Mouse (Mus musculus): ENCODE results near the gene Ffar3. TPM values are rescaled to one million over a fixed set of nuclear protein-coding genes. Genes with fewer than 3 reads are reported as not detected.

Gene Ffar3
- polyA plus RNA-seq, 1 experiment from 2014 or later = 0.12 TPM

GRCm38 (mm10) chr7:30881367-30881766 lies 25.4 kb upstream of the Ffar3 start:
- no peak overlapping the region for H3K9ac ChIP-seq (replicated peaks; ENCODE audit: low read length)
- no peak overlapping the region for H3K27ac ChIP-seq (ENCODE audit: low read length)
- H3K9me3 ChIP-seq (ENCODE audit: low read length) = no peaks in the 10 kb centered on the region
- no peaks in the 10 kb centered on the region for H3K36me3 ChIP-seq (ENCODE audit: insufficient read depth, low read length)
- H3K4me3 ChIP-seq (ENCODE audit: low read length) = no peak overlapping the region
- H3K27me3 ChIP-seq (ENCODE audit: insufficient read depth, low read length) = no peaks in the 10 kb centered on the region
- 80% methylated on average over 3 of the region's 3 CpGs for WGBS
- H3K4me1 ChIP-seq (ENCODE audit: insufficient read depth, low read length) = no peaks in the 10 kb centered on the region
- no peak overlapping the region for H3K4me2 ChIP-seq (replicated peaks; ENCODE audit: low read depth, low read length)
- no peak for ATAC-seq (ENCODE audit: low FRiP score, low TSS enrichment)

DNA sequence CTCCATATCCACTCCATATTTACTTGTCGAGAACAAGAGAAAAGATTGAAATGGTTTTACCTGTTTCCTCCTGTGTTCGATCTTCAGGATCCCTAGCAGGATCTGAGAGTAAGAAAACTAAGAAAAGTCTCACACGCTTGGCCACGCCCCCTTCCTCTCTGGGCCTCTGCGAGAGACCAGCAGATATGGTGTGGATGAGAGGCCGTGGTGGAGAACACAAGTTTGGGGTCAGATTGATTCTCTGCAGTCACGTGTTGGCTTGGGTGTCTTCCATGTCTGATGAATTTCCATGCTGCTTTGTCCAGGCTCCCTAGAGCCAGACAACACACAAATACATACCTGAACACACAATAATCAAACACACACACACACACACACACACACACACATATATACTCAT lies 24.2 kb upstream of the Ffar3 start, which contains the start of gene Cd22:
Gene Cd22, minus strand, starts transcription at position 167 of the 400 bp plus-strand sequence.
- H3K4me2 ChIP-seq (replicated peaks; ENCODE audit: low read depth, low read length) = no peak within 1 kb of the TSS
- H3K27me3 ChIP-seq (ENCODE audit: insufficient read depth, low read length) = no peaks in the 10 kb centered on the region
- whole genome bisulfite sequencing = 65% methylated on average over 7 of the region's 7 CpGs
- H3K27ac ChIP-seq (ENCODE audit: low read length) = no peak within 1 kb of the TSS
- ATAC-seq (ENCODE audit: low FRiP score, low TSS enrichment) = no peak
- no peaks in the 10 kb centered on the region for H3K9me3 ChIP-seq (ENCODE audit: low read length)
- H3K4me1 ChIP-seq (ENCODE audit: insufficient read depth, low read length) = no peaks in the 10 kb centered on the region
- H3K36me3 ChIP-seq (ENCODE audit: insufficient read depth, low read length) = no peaks in the 10 kb centered on the region
- no peak within 1 kb of the TSS for H3K9ac ChIP-seq (replicated peaks; ENCODE audit: low read length)
- no peak within 1 kb of the TSS for H3K4me3 ChIP-seq (ENCODE audit: low read length)

DNA sequence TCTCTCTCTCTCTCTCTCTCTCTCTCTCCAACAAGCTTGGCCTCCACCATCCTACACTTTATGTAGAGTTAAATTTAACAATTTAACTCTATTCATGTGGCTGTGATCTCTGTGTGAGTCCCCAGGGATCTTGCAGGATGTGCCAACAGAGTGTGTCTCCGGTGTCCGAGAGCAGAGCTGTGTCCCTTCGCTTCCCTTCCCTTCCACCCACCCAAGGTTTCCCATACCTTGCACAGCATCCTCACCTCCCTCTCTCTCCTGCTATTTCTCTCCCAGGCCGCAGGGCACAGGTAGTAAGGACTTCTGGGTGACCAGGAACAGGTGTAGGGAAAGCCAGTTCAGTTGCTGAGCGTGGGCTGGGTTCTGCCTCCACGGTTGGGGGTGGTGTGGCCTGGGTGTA lies 23.0 kb upstream of the Ffar3 start:
- Histone ChIP-seq H3K36me3 (ENCODE audit: insufficient read depth, low read length) (no peaks in the 10 kb centered on the region), H3K4me1 (ENCODE audit: insufficient read depth, low read length) (no peaks in the 10 kb centered on the region), H3K4me2 (replicated peaks; ENCODE audit: low read depth, low read length) (no peak overlapping the region), H3K9me3 (ENCODE audit: low read length) (no peaks in the 10 kb centered on the region), H3K27me3 (ENCODE audit: insufficient read depth, low read length) (no peaks in the 10 kb centered on the region), H3K27ac (ENCODE audit: low read length) (no peak overlapping the region), H3K4me3 (ENCODE audit: low read length) (no peak overlapping the region), H3K9ac (replicated peaks; ENCODE audit: low read length) (no peak overlapping the region)
- WGBS = 74% methylated on average over 6 of the region's 6 CpGs
- no peak for ATAC-seq (ENCODE audit: low FRiP score, low TSS enrichment)

GRCm38 (mm10) chr7:30873083-30873482 lies 17.1 kb upstream of the Ffar3 start:
- Histone ChIP-seq H3K4me1 (ENCODE audit: insufficient read depth, low read length) (no peaks in the 10 kb centered on the region), H3K27ac (ENCODE audit: low read length) (no peak overlapping the region), H3K9ac (replicated peaks; ENCODE audit: low read length) (peak overlapping the region; percentile 12; the same call in 1 of the 2 replicates), H3K4me3 (ENCODE audit: low read length) (no peak overlapping the region), H3K9me3 (ENCODE audit: low read length) (no peaks in the 10 kb centered on the region), H3K36me3 (ENCODE audit: insufficient read depth, low read length) (no peaks in the 10 kb centered on the region), H3K4me2 (replicated peaks; ENCODE audit: low read depth, low read length) (peak overlapping the region; percentile 28), H3K27me3 (ENCODE audit: insufficient read depth, low read length) (no peaks in the 10 kb centered on the region)
- ATAC-seq (ENCODE audit: low FRiP score, low TSS enrichment) = peak; percentile 59
- WGBS = 19% methylated on average over 15 of the region's 15 CpGs

- no peak overlapping the region for H3K4me3 ChIP-seq (ENCODE audit: low read length)
- H3K4me1 ChIP-seq (ENCODE audit: insufficient read depth, low read length) = peaks cover 10% of the 10 kb centered on the region; the same call in 1 of the 2 replicates
- H3K9me3 ChIP-seq (ENCODE audit: low read length) = no peaks in the 10 kb centered on the region
- H3K9ac ChIP-seq (replicated peaks; ENCODE audit: low read length) = no peak overlapping the region
- ATAC-seq (ENCODE audit: low FRiP score, low TSS enrichment) = no peak
- no peaks in the 10 kb centered on the region for H3K27me3 ChIP-seq (ENCODE audit: insufficient read depth, low read length)
- H3K4me2 ChIP-seq (replicated peaks; ENCODE audit: low read depth, low read length) = no peak overlapping the region
- H3K36me3 ChIP-seq (ENCODE audit: insufficient read depth, low read length) = no peaks in the 10 kb centered on the region
- WGBS = 38% methylated on average over 8 of the region's 8 CpGs
- H3K27ac ChIP-seq (ENCODE audit: low read length) = no peak overlapping the region
These were observed 7.4 kb upstream of the Ffar3 start for GRCm38 (mm10) chr7:30863386-30863785.

- H3K4me3 ChIP-seq (ENCODE audit: low read length) = no peak within 1 kb of the TSS
- H3K4me1 ChIP-seq (ENCODE audit: insufficient read depth, low read length) = peaks cover 10% of the 10 kb centered on the region; the same call in 1 of the 2 replicates
- no peak within 1 kb of the TSS for H3K9ac ChIP-seq (replicated peaks; ENCODE audit: low read length)
- H3K4me2 ChIP-seq (replicated peaks; ENCODE audit: low read depth, low read length) = no peak within 1 kb of the TSS
- no peaks in the 10 kb centered on the region for H3K27me3 ChIP-seq (ENCODE audit: insufficient read depth, low read length)
- WGBS = 85% methylated on average over 12 of the region's 12 CpGs
- ATAC-seq (ENCODE audit: low FRiP score, low TSS enrichment) = no peak
- H3K9me3 ChIP-seq (ENCODE audit: low read length) = no peaks in the 10 kb centered on the region
- no peaks in the 10 kb centered on the region for H3K36me3 ChIP-seq (ENCODE audit: insufficient read depth, low read length)
- H3K27ac ChIP-seq (ENCODE audit: low read length) = no peak within 1 kb of the TSS
These were observed 5.5 kb upstream of the Ffar3 start, which contains the start of gene Ffar1 for GRCm38 (mm10) chr7:30861464-30861863. TSS of gene Ffar1 (minus strand) at chr7:30861564.

- H3K36me3 ChIP-seq (ENCODE audit: insufficient read depth, low read length) = no peaks in the 10 kb centered on the region
- no peaks in the 10 kb centered on the region for H3K27me3 ChIP-seq (ENCODE audit: insufficient read depth, low read length)
- peak overlapping the region; percentile 26 for H3K4me3 ChIP-seq (ENCODE audit: low read length)
- no peak overlapping the region for H3K27ac ChIP-seq (ENCODE audit: low read length)
- no peaks in the 10 kb centered on the region for H3K9me3 ChIP-seq (ENCODE audit: low read length)
- no peak overlapping the region for H3K9ac ChIP-seq (replicated peaks; ENCODE audit: low read length)
- ATAC-seq (ENCODE audit: low FRiP score, low TSS enrichment) = peak; percentile 60
- WGBS = 10% methylated on average over 15 of the region's 16 CpGs
- H3K4me2 ChIP-seq (replicated peaks; ENCODE audit: low read depth, low read length) = peak overlapping the region; percentile 46
- peaks cover 10% of the 10 kb centered on the region; the same call in 1 of the 2 replicates for H3K4me1 ChIP-seq (ENCODE audit: insufficient read depth, low read length)
These were observed 3.8 kb upstream of the Ffar3 start for GRCm38 (mm10) chr7:30859635-30860402.

DNA sequence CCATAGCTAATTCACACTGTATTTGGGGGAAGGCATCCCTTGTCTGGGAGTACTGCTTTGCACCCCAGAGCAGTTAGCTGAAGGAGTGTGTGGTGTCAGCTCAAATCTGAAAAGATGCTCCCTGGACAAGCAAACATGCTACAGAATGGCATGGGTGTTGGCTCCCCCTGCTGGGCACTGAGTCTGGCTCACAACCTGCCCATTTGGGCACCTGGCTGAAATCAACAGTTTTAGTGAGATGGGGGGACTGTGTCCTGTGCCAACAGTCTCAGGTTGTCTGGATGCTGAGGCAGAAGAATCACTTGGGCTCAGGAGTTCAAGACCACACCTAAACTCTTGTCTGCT lies 3.3 kb upstream of the Ffar3 start:
- Histone ChIP-seq H3K36me3 (ENCODE audit: insufficient read depth, low read length) (no peaks in the 10 kb centered on the region), H3K4me2 (replicated peaks; ENCODE audit: low read depth, low read length) (no peak overlapping the region), H3K9me3 (ENCODE audit: low read length) (no peaks in the 10 kb centered on the region), H3K4me1 (ENCODE audit: insufficient read depth, low read length) (peaks cover 10% of the 10 kb centered on the region; the same call in 1 of the 2 replicates), H3K4me3 (ENCODE audit: low read length) (no peak overlapping the region), H3K9ac (replicated peaks; ENCODE audit: low read length) (no peak overlapping the region), H3K27me3 (ENCODE audit: insufficient read depth, low read length) (no peaks in the 10 kb centered on the region), H3K27ac (ENCODE audit: low read length) (no peak overlapping the region)
- peak; percentile 21 for ATAC-seq (ENCODE audit: low FRiP score, low TSS enrichment)

DNA sequence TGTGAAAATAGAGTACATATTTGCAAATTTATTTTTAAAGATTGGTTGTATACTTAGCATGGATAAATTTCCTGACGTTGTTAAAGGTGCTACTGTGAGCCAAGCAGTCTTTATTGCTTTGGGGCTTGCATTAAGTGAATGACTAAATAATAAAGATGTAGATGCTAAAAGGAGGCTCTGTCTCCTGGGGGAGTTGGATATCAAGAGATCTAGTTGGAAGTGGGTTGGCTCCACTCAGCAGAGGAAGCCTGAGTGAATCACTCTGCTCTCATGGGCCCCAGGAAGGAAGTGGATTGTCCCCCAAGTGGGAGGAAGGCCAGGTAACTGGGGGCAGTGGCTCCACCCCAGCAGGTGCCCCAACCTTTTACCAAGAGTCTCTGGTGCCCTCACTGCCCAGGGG lies 1.8 kb upstream of the Ffar3 start:
- ATAC-seq (ENCODE audit: low FRiP score, low TSS enrichment) = no peak
- Histone ChIP-seq H3K4me3 (ENCODE audit: low read length) (no peak overlapping the region), H3K36me3 (ENCODE audit: insufficient read depth, low read length) (no peaks in the 10 kb centered on the region), H3K4me2 (replicated peaks; ENCODE audit: low read depth, low read length) (no peak overlapping the region), H3K27ac (ENCODE audit: low read length) (no peak overlapping the region), H3K9ac (replicated peaks; ENCODE audit: low read length) (no peak overlapping the region), H3K4me1 (ENCODE audit: insufficient read depth, low read length) (no peaks in the 10 kb centered on the region), H3K9me3 (ENCODE audit: low read length) (no peaks in the 10 kb centered on the region), H3K27me3 (ENCODE audit: insufficient read depth, low read length) (no peaks in the 10 kb centered on the region)
- 84% methylated on average over 1 of the region's 1 CpGs for WGBS

DNA sequence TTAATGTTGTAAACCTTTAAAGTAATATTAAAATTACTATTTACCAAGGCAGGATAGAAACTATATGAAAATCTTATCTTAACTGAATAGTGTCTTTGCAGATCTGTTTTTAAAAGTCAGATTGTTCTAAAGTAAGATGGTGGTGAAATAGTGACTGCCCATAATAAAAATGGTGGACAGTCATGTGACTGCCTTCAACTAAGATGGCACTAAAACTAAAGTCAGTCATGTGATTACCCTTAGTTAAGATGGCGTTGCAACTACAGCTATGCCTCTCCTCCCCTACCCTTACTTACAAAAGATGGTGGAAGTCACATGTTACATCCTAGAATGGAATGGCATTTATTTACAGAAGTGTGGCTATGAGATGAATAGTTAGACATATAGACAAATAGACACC lies 4.6 kb downstream of the Ffar3 start:
- Histone ChIP-seq H3K9me3 (ENCODE audit: low read length) (no peaks in the 10 kb centered on the region), H3K27me3 (ENCODE audit: insufficient read depth, low read length) (no peaks in the 10 kb centered on the region), H3K36me3 (ENCODE audit: insufficient read depth, low read length) (no peaks in the 10 kb centered on the region), H3K9ac (replicated peaks; ENCODE audit: low read length) (no peak overlapping the region), H3K4me3 (ENCODE audit: low read length) (no peak overlapping the region), H3K4me2 (replicated peaks; ENCODE audit: low read depth, low read length) (no peak overlapping the region), H3K27ac (ENCODE audit: low read length) (no peak overlapping the region), H3K4me1 (ENCODE audit: insufficient read depth, low read length) (no peaks in the 10 kb centered on the region)
- ATAC-seq (ENCODE audit: low FRiP score, low TSS enrichment) = no peak
- WGBS = 95% methylated on average over 1 of the region's 1 CpGs

All from kidney, embryonic 16.5 days (tissue).